Mouse (Mus musculus) embryonic facial prominence, embryonic 14.5 days (tissue): ENCODE results near the gene Gm5475. TPM values are rescaled to one million over a fixed set of nuclear protein-coding genes. Genes with fewer than 3 reads are reported as not detected.

Experiments used
- ATAC-seq: fragments of 200-750 bp; cut with Nextera tagmentation; 2 replicates; pipeline ENCODE4 v1.8.0; 2017; ENCODE audit warnings: low read depth, moderate number of reproducible peaks, moderate TSS enrichment
- DNase-seq: peaks from one replicate; pipeline ENCODE4 v3.0.0-alpha.2; 2015; ENCODE audit warnings: low spot score
- H3K27ac ChIP-seq: fragments of 300-500 bp; sonication (generic); replicated peaks from 2 replicates; pipeline ENCODE4 v1.5.1; 2014; ENCODE audit warnings: low read depth, mild to moderate bottlenecking, low read length, moderate library complexity
- H3K27me3 ChIP-seq: fragments of 300-500 bp; sonication (generic); replicated peaks from 2 replicates; pipeline ENCODE4 v1.6.1; 2014; ENCODE audit warnings: low read length; ENCODE audit not compliant: control insufficient read depth, insufficient read depth
- H3K36me3 ChIP-seq: fragments of 300-500 bp; sonication (generic); 2 replicates; pipeline ENCODE4 v1.6.1; 2014; ENCODE audit warnings: low read length, mixed read lengths; ENCODE audit not compliant: control insufficient read depth, insufficient read depth
- H3K4me1 ChIP-seq: fragments of 300-500 bp; sonication (generic); 2 replicates; pipeline ENCODE4 v1.6.1; 2014; ENCODE audit warnings: antibody characterized with exemption, low read length; ENCODE audit not compliant: control insufficient read depth, insufficient read depth
- H3K4me2 ChIP-seq: fragments of 300-500 bp; sonication (generic); 2 replicates; pipeline ENCODE4 v1.6.1; 2014; ENCODE audit warnings: low read depth, mild to moderate bottlenecking, low read length, moderate library complexity, mixed read lengths
- H3K4me3 ChIP-seq: fragments of 300-500 bp; sonication (generic); 2 replicates; pipeline ENCODE4 v1.5.1; 2014; ENCODE audit warnings: low read depth, mild to moderate bottlenecking, low read length
- H3K9ac ChIP-seq: fragments of 300-500 bp; sonication (generic); 2 replicates; pipeline ENCODE4 v1.6.1; 2014; ENCODE audit warnings: low read depth, mild to moderate bottlenecking, low read length, moderate library complexity, mixed read lengths
- H3K9me3 ChIP-seq: fragments of 300-500 bp; sonication (generic); 2 replicates; pipeline ENCODE4 v1.6.1; 2016; ENCODE audit warnings: low read length; ENCODE audit not compliant: control insufficient read depth
- WGBS: fragments of 180-500 bp; shearing (Covaris S2); extraction: QIAGEN DNeasy Blood & Tissue Kit; methylation state at CpG from one replicate; pipeline ENCODE4 v1.1.7; 2014; 5-methylcytosine and 5-hydroxymethylcytosine counted together
- polyA plus RNA-seq: library from polyadenylated mRNA; unstranded; fragments of >200 nt; fragmentation: Nextera tagmentation; extraction: Ambion mirVana; gene quantifications from 2 replicates; pipeline ENCODE4 v1.2.1, GENCODE M21; 2014

Gene Gm5475
- polyA plus RNA-seq, 1 experiment from 2014 or later: not detected

- Histone ChIP-seq H3K4me2 (no peak overlapping the region), H3K27ac (no peak overlapping the region), H3K4me3 (no peak overlapping the region), H3K4me1 (no peaks in the 10 kb centered on the region), H3K9me3 (no peaks in the 10 kb centered on the region), H3K9ac (no peak overlapping the region), H3K27me3 (no peaks in the 10 kb centered on the region), H3K36me3 (no peaks in the 10 kb centered on the region)
- no peak for ATAC-seq
- 78% methylated on average over 5 of the region's 5 CpGs for WGBS
- DNase-seq: no peak
Observed at GRCm38 (mm10) chr15:100462086-100462485, 40.1 kb downstream of the Gm5475 start.

GRCm38 (mm10) chr15:100463712-100464111 is 41.8 kb downstream of the Gm5475 start:
- WGBS: 19% methylated on average over 6 of the region's 6 CpGs
- Histone ChIP-seq H3K4me2 (no peak overlapping the region), H3K4me3 (no peak overlapping the region), H3K27ac (no peak overlapping the region), H3K27me3 (no peaks in the 10 kb centered on the region), H3K36me3 (no peaks in the 10 kb centered on the region), H3K4me1 (0 out of 2 replicates have a peak, but pooled peaks cover 4% of the 10 kb centered on the region), H3K9ac (no peak overlapping the region), H3K9me3 (no peaks in the 10 kb centered on the region)
- no peak for ATAC-seq
- DNase-seq: peak; percentile 66

DNA sequence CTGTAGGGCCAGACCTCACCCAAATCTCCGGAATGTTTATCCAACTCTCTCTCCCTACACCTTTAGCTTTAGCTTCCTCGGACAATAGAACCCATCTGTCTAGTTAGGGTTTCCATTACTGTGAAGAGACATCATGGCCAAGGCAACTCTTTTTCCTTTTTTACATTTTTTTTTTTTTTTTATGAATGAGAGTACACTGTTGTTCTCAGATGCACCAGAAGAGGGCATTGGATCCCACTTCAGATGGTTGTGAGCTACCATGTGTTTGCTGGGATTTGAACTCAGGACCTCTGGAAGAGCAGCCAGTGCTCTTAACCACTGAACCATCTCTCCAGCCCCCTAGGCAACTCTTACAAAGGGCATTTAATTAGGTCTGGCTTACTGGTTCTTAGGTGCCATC is 43.5 kb downstream of the Gm5475 start:
- Histone ChIP-seq H3K4me1 (peaks cover 12% of the 10 kb centered on the region), H3K4me3 (no peak overlapping the region), H3K27me3 (no peaks in the 10 kb centered on the region), H3K36me3 (no peaks in the 10 kb centered on the region), H3K27ac (no peak overlapping the region), H3K9ac (no peak overlapping the region), H3K4me2 (no peak overlapping the region), H3K9me3 (no peaks in the 10 kb centered on the region)
- ATAC-seq (no peak), DNase-seq (no peak)
- WGBS: 81% methylated on average over 2 of the region's 2 CpGs

DNA sequence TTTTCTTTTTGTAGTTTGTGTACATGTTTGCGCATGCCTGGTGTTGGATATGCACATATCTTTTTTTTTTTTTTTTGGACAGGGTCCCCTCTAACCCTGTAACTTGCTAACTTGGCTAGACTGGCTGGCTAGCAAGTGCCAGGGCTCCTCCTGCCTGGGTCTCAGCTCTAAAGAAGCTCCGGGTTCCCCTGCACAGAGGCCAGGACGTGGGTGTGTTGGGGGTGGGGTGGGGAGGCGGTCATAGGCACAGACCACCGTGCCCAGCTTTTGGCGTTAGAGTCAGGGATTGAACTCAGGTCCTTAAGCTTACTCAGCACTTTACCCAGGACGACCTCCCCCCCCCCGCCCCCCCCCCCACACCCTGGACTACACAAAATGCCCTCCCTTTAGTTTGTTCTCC is 45.8 kb downstream of the Gm5475 start:
- Histone ChIP-seq H3K9me3 (no peaks in the 10 kb centered on the region), H3K27me3 (no peaks in the 10 kb centered on the region), H3K36me3 (peaks cover 18% of the 10 kb centered on the region), H3K9ac (peak overlapping the region; percentile 14; the same call in 1 of the 2 replicates), H3K4me2 (peak overlapping the region; percentile 80), H3K27ac (no peak overlapping the region), H3K4me3 (0 out of 2 replicates have a peak overlapping the region, but pooled peaks have one; percentile 87), H3K4me1 (peaks cover 12% of the 10 kb centered on the region)
- 41% methylated on average over 7 of the region's 8 CpGs for WGBS
- ATAC-seq: no peak
- no peak for DNase-seq

DNA sequence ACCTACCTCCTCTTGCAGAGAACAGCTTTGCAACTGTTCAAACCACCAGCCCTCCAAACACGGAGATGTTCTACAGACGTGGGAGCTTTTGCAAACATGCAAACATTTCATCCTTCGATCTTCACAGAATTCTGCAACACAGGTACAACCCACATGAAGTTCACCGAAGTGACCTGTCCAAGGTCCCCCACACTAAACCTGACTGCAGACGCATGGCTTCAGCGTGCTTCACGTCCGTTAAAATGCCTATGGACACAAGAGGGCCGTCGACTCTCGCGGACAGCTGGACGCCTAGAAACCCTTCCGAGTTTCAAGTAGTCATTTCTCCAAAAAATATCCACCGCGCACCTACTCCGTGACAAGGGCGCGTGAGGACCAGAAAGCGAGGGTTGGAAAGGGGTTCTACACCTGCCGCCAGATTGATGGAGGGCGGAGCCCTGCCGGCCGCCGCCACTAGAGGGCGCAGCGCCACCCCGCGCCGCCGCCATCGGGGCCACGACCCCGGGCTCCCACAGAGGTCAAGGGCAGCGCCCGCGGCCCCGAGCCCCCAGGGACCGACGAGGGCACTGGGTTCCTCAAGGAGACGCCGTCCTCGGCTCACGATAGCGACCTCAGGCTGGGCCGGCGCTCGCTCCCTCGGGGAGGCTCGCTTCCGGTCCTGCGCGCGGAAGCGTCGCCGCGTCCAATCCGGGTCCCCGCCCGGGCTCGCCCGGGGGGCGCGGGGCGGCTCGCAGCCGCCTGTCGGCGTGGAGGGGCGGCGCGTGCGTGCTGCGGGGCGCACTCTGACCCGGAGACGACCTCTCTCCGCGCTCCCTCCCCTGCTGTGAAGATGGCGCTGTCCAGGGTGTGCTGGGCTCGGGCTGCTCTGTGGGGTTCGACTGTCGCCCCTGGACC is 46.6 kb downstream of the Gm5475 start, which contains the start of gene Letmd1:
Gene Letmd1 (plus strand): TSS at position 729 of the 894 bp plus-strand sequence.
- H3K4me1 ChIP-seq: peaks cover 12% of the 10 kb centered on the region
- peak within 1 kb of the TSS; percentile 80 for H3K4me2 ChIP-seq
- ATAC-seq (peak; percentile 95), DNase-seq (peak; percentile 94)
- peak within 1 kb of the TSS; percentile 83 for H3K27ac ChIP-seq
- 7% methylated on average over 28 of the region's 84 CpGs for WGBS
- H3K9me3 ChIP-seq: no peaks in the 10 kb centered on the region
- peaks cover 25% of the 10 kb centered on the region for H3K36me3 ChIP-seq
- H3K27me3 ChIP-seq: no peaks in the 10 kb centered on the region
- peak within 1 kb of the TSS; percentile 77 for H3K9ac ChIP-seq
- peak within 1 kb of the TSS; percentile 87 for H3K4me3 ChIP-seq

DNA sequence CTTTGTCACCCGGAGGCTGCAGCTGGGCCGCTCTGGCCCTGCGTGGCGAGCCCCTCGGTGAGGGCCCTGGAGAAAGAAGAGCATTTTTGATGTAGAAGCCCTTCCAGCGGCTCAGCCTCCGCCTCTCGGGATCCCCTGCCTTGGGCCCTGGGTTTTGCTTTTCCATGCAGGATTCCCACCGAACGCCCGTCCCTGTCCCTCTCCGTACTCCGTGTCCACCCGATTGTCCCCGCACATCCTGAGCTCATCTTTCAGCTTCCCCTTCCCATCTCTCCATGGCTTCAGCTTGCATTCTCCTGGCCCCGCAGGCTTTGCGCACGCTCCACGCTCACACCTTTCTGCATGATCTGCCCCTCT is 47.2 kb downstream of the Gm5475 start:
- Histone ChIP-seq H3K4me2 (peak overlapping the region; percentile 80), H3K4me1 (peaks cover 12% of the 10 kb centered on the region), H3K9me3 (no peaks in the 10 kb centered on the region), H3K27ac (peak overlapping the region; percentile 83; the same call in 1 of the 2 replicates), H3K27me3 (no peaks in the 10 kb centered on the region), H3K9ac (peak overlapping the region; percentile 77), H3K4me3 (peak overlapping the region; percentile 87), H3K36me3 (peaks cover 31% of the 10 kb centered on the region)
- ATAC-seq (peak; percentile 26), DNase-seq (no peak)
- WGBS: under 1% methylated on average over 14 of the region's 19 CpGs

DNA sequence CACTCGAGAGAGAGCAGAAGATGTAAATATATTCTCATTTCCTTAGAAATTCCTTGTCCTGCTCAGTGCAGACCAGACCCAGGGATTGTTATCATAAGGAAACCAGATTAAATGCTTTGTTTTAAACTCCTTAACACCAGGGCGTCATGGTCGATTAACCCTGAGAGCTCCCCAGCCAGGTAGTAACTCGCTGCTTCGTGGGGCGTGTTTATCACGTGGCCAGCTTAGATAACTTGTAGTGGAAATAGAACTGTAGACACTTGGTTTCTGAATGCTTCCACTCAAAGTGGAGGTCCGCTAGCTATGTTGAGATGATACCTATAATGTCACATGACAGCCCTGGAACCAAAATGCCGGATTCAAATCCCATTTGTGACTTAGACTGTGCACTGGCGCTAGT is 48.1 kb downstream of the Gm5475 start:
- Histone ChIP-seq H3K4me2 (peak overlapping the region; percentile 80), H3K27ac (no peak overlapping the region), H3K27me3 (no peaks in the 10 kb centered on the region), H3K36me3 (peaks cover 39% of the 10 kb centered on the region), H3K9ac (no peak overlapping the region), H3K4me3 (peak overlapping the region; percentile 87), H3K9me3 (no peaks in the 10 kb centered on the region), H3K4me1 (peaks cover 12% of the 10 kb centered on the region)
- DNase-seq (no peak), ATAC-seq (no peak)
- 65% methylated on average over 10 of the region's 10 CpGs for WGBS

- no peaks in the 10 kb centered on the region for H3K9me3 ChIP-seq
- 77% methylated on average over 7 of the region's 7 CpGs for WGBS
- ATAC-seq (no peak), DNase-seq (no peak)
- no peak overlapping the region for H3K27ac ChIP-seq
- no peak overlapping the region for H3K4me3 ChIP-seq
- peaks cover 9% of the 10 kb centered on the region for H3K4me1 ChIP-seq
- H3K4me2 ChIP-seq: no peak overlapping the region
- H3K27me3 ChIP-seq: no peaks in the 10 kb centered on the region
- peaks cover 79% of the 10 kb centered on the region for H3K36me3 ChIP-seq
- H3K9ac ChIP-seq: no peak overlapping the region
Observed at GRCm38 (mm10) chr15:100473926-100474503, 52.1 kb downstream of the Gm5475 start.
